Mouse (Mus musculus) central nervous system, embryonic 18 days (tissue): ENCODE data around the gene Pnpla5. TPM values are rescaled to one million over a fixed set of nuclear protein-coding genes. Genes with fewer than 3 reads are reported as not detected.

ENCODE experiments used
- polyA plus RNA-seq: library from polyadenylated mRNA; depleted of rRNA; stranded (reverse); fragments of >200 nt; gene quantifications from 2 replicates; pipeline ENCODE4 v1.2.3, GENCODE M21; 2012; rRNA removed

The Pnpla5 gene
- polyA plus RNA-seq = not detected in 2 replicates

GRCm38 (mm10) chr15:84123075-84123474 is at the start of gene Pnpla5:
Pnpla5 (minus strand) TSS chr15:84123175.

GRCm38 (mm10) chr15:84167600-84167999 is 44.6 kb upstream of the Pnpla5 start, which contains the start of gene Pnpla3:
Pnpla3 (plus strand) TSS chr15:84167837.

DNA sequence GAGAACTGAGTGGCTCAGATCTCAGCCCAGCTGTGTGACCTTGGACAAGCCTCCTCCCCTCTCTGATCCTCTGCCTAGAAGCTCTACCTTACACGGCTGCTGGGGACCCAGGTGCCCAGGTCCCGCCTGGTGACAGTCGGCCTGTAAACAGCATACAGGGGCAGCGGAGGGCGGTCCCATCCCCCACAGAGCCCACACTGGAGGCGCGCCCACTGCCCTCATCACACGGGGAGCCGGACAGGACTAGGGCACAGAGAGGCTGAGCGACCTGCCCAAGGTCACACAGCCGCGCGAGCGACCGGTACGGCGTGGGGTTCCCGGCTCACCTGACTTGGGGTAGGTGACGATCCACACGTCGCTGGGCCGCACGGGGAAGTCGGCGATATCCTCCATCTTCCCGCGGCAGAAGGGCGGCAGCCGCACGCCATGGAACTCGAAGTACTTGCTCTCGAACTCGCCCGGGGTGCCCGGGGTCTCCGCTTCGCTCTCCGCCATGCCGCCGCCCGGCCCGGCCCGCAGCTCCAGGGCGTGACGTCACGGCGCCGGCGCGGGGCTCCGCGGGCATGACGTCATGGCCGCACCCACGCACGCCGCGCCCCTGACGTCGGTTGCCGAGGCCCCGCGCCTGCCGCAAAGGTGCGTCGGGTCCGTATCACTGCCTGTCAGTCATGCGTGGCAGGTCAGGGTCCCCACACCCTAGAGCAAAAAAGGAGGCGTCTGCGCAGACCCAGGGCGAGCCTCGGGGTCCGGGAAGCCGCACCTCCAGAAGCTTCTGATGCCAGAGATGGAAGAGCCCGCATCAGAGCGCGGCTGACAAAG is 17.7 kb downstream of the Pnpla5 start, which contains the start of gene Sult4a1:
Gene Sult4a1, minus strand, starts transcription at position 650 of the 819 bp plus-strand sequence.

DNA sequence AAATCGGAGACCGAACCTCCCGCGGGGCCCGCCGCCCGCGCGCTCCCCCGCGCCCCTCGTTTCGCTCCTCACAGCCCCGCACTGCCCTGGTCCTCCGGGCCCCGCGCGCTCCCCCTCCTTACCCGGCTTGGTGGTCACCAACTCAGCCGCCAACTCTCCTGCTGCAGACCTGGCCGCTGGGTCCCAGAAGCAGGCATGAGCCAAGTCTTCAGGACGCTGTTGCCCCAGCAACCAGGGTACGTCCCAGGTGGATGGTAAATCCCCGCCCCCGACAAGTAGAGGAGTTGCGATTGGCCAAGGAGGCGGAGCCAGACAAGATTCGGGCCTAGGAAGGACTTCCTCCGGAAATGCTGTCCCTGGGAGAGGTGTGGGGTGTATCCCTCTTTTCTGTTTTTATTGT is 57.8 kb downstream of the Pnpla5 start, which contains the start of gene Efcab6:
Gene Efcab6, minus strand, starts transcription at position 240 of the 400 bp plus-strand sequence.

Other genes with a start within 250 kb of the Pnpla5 start
- 5.7 and 6.0 TPM in 2 replicates for gene Efcab6, start 57.8 kb downstream of the Pnpla5 start, polyA plus RNA-seq
- 143 and 145 TPM in 2 replicates for gene Sult4a1, start 17.4 kb downstream of the Pnpla5 start, polyA plus RNA-seq
- 14.8 and 15.5 TPM in 2 replicates for gene Pnpla3, start 44.7 kb upstream of the Pnpla5 start, polyA plus RNA-seq
- gene Samm50, start 69.1 kb upstream of the Pnpla5 start, polyA plus RNA-seq = 28.4 and 31.5 TPM in 2 replicates
- gene Parvb, start 108.9 kb upstream of the Pnpla5 start, polyA plus RNA-seq = 13.9 and 15.2 TPM in 2 replicates
- 1.3 TPM in 2 replicates for gene Parvg, start 200.9 kb upstream of the Pnpla5 start, polyA plus RNA-seq